Mouse (Mus musculus): ENCODE measurements around the gene Mrvi1. TPM values are rescaled to one million over a fixed set of nuclear protein-coding genes. Genes with fewer than 3 reads are reported as not detected.

The Mrvi1 gene
- total and polyA plus RNA-seq, 3 experiments, result 0.11 TPM; not detected in 2

DNA sequence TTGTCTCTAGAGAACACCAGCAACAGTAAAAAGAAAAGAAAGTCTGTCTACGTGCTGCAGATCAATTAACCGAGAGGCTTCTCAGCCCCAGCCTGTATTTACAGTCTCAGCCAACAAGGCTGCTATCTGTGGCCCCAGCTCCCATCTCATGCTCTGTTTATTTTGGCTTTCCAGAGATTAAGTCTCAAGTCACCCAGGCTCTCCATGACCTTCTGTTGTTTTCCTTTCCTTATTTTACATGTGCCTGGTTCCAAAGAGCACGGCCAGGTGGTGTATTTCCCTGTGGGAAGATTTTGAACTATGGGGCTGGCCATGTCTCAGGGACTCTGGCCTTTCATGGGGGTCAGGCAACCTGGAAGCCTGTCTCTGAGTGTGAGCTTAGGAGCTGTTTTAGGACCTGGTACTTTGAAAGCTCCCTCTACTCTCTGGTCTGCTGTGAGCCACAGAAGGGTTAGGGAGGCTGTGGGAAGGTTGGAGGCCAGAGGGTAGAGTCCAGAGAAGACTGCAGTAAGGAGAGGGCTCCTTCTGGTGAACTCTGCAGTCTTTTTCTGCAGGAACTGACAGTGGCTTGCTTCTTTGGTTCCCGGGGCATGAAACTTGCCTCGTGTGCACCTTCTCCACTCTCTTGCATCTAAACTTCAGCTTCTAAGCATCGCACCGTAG lies 130.6 kb downstream of the Mrvi1 start:
- dilution Hi-C loops (cut with MboI; ENCODE audit: extremely low pct_ligation_motif_present, extremely low pct_unique_long_range_greater_than_20kb, low sequenced_read_pairs), result no loop called here

DNA sequence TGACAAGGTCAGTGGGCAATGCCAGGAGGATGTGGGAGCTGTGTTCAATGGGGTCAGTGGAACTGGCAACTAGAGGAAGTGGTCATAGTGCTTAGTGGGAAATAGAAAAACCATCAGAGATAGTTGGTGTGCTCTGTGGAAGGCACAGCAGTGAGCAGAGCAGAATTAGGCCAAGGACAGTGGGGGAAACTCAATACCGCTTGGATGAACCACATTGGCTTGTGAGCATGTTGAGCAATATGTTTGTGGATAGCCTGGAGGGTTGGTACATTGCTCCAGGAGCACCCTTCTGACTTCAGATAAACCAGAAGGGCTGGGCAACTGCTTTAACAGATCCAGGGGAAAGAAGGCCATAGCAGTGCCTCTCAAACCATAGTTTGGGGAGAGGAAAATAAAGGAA lies 133.9 kb downstream of the Mrvi1 start:
- no peaks in the 10 kb centered on the region for H3K36me3 ChIP-seq (replicated peaks in 1 of 2; ENCODE audit: control insufficient read depth in 1 of 2, insufficient read depth in 1 of 2, low read length in 1 of 2)
- no peak overlapping the region for H3K9ac ChIP-seq (ENCODE audit: insufficient read depth, low read depth)
- no peak overlapping the region for H3K27ac ChIP-seq (ENCODE audit: insufficient read depth, low read depth)
- no peak for TF ChIP-seq POLR2AphosphoS2 (IDR thresholded peaks at IDR 0.05; ENCODE audit: low read depth, low read length)
- no peak for TF ChIP-seq BHLHE40 (IDR thresholded peaks at IDR 0.05; ENCODE audit: low read depth, low read length)
- DNase-seq (ENCODE audit: extremely low read depth), result no peak
- H3K27me3 ChIP-seq (replicated peaks), result no peaks in the 10 kb centered on the region
- no peak overlapping the region for H3K4me2 ChIP-seq (ENCODE audit: insufficient read depth, low read depth, poor library complexity, severe bottlenecking)
- H3K4me3 ChIP-seq (replicated peaks in 1 of 3; ENCODE audit: low read depth in 2 of 3, low read length in 2 of 3, poor library complexity in 1 of 3), result no peak overlapping the region
- H3K79me2 ChIP-seq (replicated peaks; ENCODE audit: control insufficient read depth, extremely low read depth, insufficient read depth, poor library complexity, severe bottlenecking), result peaks cover 1% of the 10 kb centered on the region
- no peaks in the 10 kb centered on the region; a peak in 1 of 4 replicates for H3K4me1 ChIP-seq (ENCODE audit: control insufficient read depth in 1 of 2, insufficient read depth in 2 of 2)
- dilution Hi-C loops (cut with MboI; ENCODE audit: extremely low pct_ligation_motif_present, extremely low pct_unique_long_range_greater_than_20kb, low sequenced_read_pairs), result no loop called here
- in situ Hi-C loops (cut with MboI; ENCODE audit: low pct_ligation_motif_present, low pct_unique_long_range_greater_than_20kb, low sequenced_read_pairs), result no loop called here
- H3K9me3 ChIP-seq (replicated peaks; ENCODE audit: low read length), result peaks cover 2% of the 10 kb centered on the region

More for the DNA sequence above, 130.6 kb downstream of the Mrvi1 start:
- no peak for DNase-seq (ENCODE audit: extremely low read depth)
- H3K79me2 ChIP-seq (replicated peaks; ENCODE audit: control insufficient read depth, extremely low read depth, insufficient read depth, poor library complexity, severe bottlenecking), result no peaks in the 10 kb centered on the region
- H3K9me3 ChIP-seq (replicated peaks; ENCODE audit: low read length), result no peaks in the 10 kb centered on the region
- no peak overlapping the region for H3K4me3 ChIP-seq (replicated peaks in 1 of 3; ENCODE audit: low read depth in 2 of 3, low read length in 2 of 3, poor library complexity in 1 of 3)
- H3K4me1 ChIP-seq (ENCODE audit: control insufficient read depth in 1 of 2, insufficient read depth in 2 of 2), result peaks cover 0 to 4% of the 10 kb centered on the region in 2 experiments; a peak in 1 of 4 replicates
- no peaks in the 10 kb centered on the region for H3K36me3 ChIP-seq (replicated peaks in 1 of 2; ENCODE audit: control insufficient read depth in 1 of 2, insufficient read depth in 1 of 2, low read length in 1 of 2)
- in situ Hi-C loops (cut with MboI; ENCODE audit: low pct_ligation_motif_present, low pct_unique_long_range_greater_than_20kb, low sequenced_read_pairs), result no loop called here
- H3K4me2 ChIP-seq (ENCODE audit: insufficient read depth, low read depth, poor library complexity, severe bottlenecking), result no peak overlapping the region
- TF ChIP-seq SIN3A (IDR thresholded peaks at IDR 0.05; ENCODE audit: low read length) (no peak), MAZ (IDR thresholded peaks at IDR 0.05; ENCODE audit: low read depth, low read length) (no peak), E2F4 (IDR thresholded peaks at IDR 0.05; ENCODE audit: insufficient replicate concordance, low read depth, low read length) (no peak), ELF1 (IDR thresholded peaks at IDR 0.05; ENCODE audit: low read depth, low read length) (no peak), POLR2A (IDR thresholded peaks at IDR 0.05; ENCODE audit: low read depth, low read length) (no peak)
- no peak overlapping the region for H3K9ac ChIP-seq (ENCODE audit: insufficient read depth, low read depth)
- H3K27ac ChIP-seq (ENCODE audit: insufficient read depth, low read depth), result no peak overlapping the region
- H3K27me3 ChIP-seq (replicated peaks), result no peaks in the 10 kb centered on the region

DNA sequence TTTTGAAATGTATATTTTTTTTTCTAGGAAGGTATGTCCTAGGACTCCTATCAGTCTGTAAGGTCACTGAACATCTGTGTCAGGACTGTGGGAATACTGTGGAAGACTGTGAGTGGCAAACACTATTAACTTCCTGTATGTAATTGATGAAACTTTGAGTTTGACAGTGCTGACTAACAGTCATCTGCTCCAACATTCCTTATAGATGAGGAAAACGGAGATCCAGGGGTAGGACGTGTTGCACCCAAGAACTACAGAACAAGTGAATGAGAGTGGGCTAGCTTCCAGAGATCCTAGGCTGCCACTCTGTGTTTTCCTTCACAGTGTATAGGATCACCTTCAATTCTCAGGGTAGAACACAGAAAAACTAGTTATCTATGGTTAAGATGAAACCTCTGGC lies 134.9 kb downstream of the Mrvi1 start:
- Histone ChIP-seq H3K4me3 (replicated peaks in 1 of 3; ENCODE audit: low read depth in 2 of 3, low read length in 2 of 3, poor library complexity in 1 of 3) (no peak overlapping the region), H3K9me3 (replicated peaks; ENCODE audit: low read length) (peaks cover 2% of the 10 kb centered on the region), H3K4me1 (ENCODE audit: control insufficient read depth in 1 of 2, insufficient read depth in 2 of 2) (peaks cover 3 to 7% of the 10 kb centered on the region in 2 experiments), H3K27me3 (replicated peaks) (no peaks in the 10 kb centered on the region), H3K9ac (ENCODE audit: insufficient read depth, low read depth) (no peak overlapping the region), H3K36me3 (replicated peaks in 1 of 2; ENCODE audit: control insufficient read depth in 1 of 2, insufficient read depth in 1 of 2, low read length in 1 of 2) (no peaks in the 10 kb centered on the region), H3K79me2 (replicated peaks; ENCODE audit: control insufficient read depth, extremely low read depth, insufficient read depth, poor library complexity, severe bottlenecking) (peaks cover 3% of the 10 kb centered on the region), H3K27ac (ENCODE audit: insufficient read depth, low read depth) (no peak overlapping the region), H3K4me2 (ENCODE audit: insufficient read depth, low read depth, poor library complexity, severe bottlenecking) (no peak overlapping the region)
- no peak for TF ChIP-seq CTCF (conservative IDR thresholded peaks at IDR 0.05 in 1 of 2, IDR thresholded peaks at IDR 0.05 in 1 of 2; ENCODE audit: low read depth in 2 of 2, low read length in 2 of 2)
- TF ChIP-seq MXI1 (IDR thresholded peaks at IDR 0.05; ENCODE audit: low read depth, low read length), result no peak
- no peak for TF ChIP-seq SIN3A (IDR thresholded peaks at IDR 0.05; ENCODE audit: low read length)
- no peak for DNase-seq (ENCODE audit: extremely low read depth)
- in situ Hi-C loops (cut with MboI; ENCODE audit: low pct_ligation_motif_present, low pct_unique_long_range_greater_than_20kb, low sequenced_read_pairs), result no loop called here
- dilution Hi-C loops (cut with MboI; ENCODE audit: extremely low pct_ligation_motif_present, extremely low pct_unique_long_range_greater_than_20kb, low sequenced_read_pairs), result no loop called here

All from CH12.LX (cell line).